Mouse (Mus musculus) myocyte (in vitro differentiated cells): ENCODE results near the gene 4933434E20Rik.

ENCODE experiments used
- MYOD1 ChIP-seq, 3 experiments: IDR thresholded peaks; one replicate each; pipeline ENCODE4 v1.6.1; 2011; ENCODE audit warnings: control low read depth in 2 of 3, low read depth in 2 of 3, mild to moderate bottlenecking in 2 of 3, moderate library complexity in 1 of 3; ENCODE audit not compliant: insufficient read length in 2 of 3, control insufficient read depth in 1 of 3
- POLR2A ChIP-seq: IDR thresholded peaks from one replicate; pipeline ENCODE4 v1.6.1; 2011; ENCODE audit warnings: low read depth, mild to moderate bottlenecking, control low read depth, moderate library complexity; ENCODE audit not compliant: insufficient read length
- USF1 ChIP-seq: IDR thresholded peaks from one replicate; pipeline ENCODE4 v1.6.1; 2011; ENCODE audit warnings: low read depth, mild to moderate bottlenecking, control low read depth, moderate library complexity

GRCm38 (mm10) chr3:90101673-90102072 lies 50.2 kb downstream of the 4933434E20Rik start:
- TF ChIP-seq POLR2A (no peak), MYOD1 (IDR thresholded peaks at IDR 0.05; ENCODE audit: control insufficient read depth in 1 of 3, insufficient read length in 2 of 3, low read depth in 2 of 3) (no peak), USF1 (no peak)
